ENCODE assay signal across 9 mouse cellular contexts in genomic region chr17:34249878-34250277, GRCm38 (mm10). TPM values are rescaled to one million over a fixed set of nuclear protein-coding genes. Genes with fewer than 3 reads are reported as not detected.
DNase-seq lines count a peak whose midpoint lies in the region; ATAC-seq lines count a peak whose summit lies in the region.
"Had no signal": no experiment of that assay in that cellular context is flagged by ENCODE, and none has a peak within 500 bp of the region (broad histone marks: within the 10 kb centered on the region; RNA-seq: fewer than 3 reads in every experiment).

No protein-coding gene starts in this region.

- no peaks in the 10 kb centered on the region for H3K36me3 ChIP-seq in kidney, embryonic 14.5 days (ENCODE audit: control insufficient read depth, insufficient read depth, low read length)
- H3K36me3 ChIP-seq: lung, embryonic 15.5 days had no signal

- 21% methylated on average over 4 of the region's 4 CpGs for WGBS in kidney, embryonic 14.5 days

- H3K9ac ChIP-seq in kidney, embryonic 14.5 days (ENCODE audit: low read depth, low read length), result no peak overlapping the region
- H3K9ac ChIP-seq: lung, embryonic 15.5 days had no signal

- H3K27ac ChIP-seq in kidney, embryonic 14.5 days (ENCODE audit: low read depth, low read length), result no peak overlapping the region
- H3K27ac ChIP-seq: lung, embryonic 15.5 days had no signal

- H3K27me3 ChIP-seq in kidney, embryonic 14.5 days (ENCODE audit: control insufficient read depth, insufficient read depth, low read length), result no peaks in the 10 kb centered on the region
- H3K27me3 ChIP-seq: lung, embryonic 15.5 days had no signal

- H3K4me2 ChIP-seq in kidney, embryonic 14.5 days (replicated peaks; ENCODE audit: low read depth, low read length), result no peak overlapping the region
- H3K4me2 ChIP-seq: lung, embryonic 15.5 days had no signal

- H3K4me1 ChIP-seq in kidney, embryonic 14.5 days (ENCODE audit: control insufficient read depth, insufficient read depth, low read length), result no peaks in the 10 kb centered on the region
- H3K4me1 ChIP-seq: lung, embryonic 15.5 days had no signal

- no peak overlapping the region for H3K4me3 ChIP-seq in kidney, embryonic 14.5 days (ENCODE audit: low read length)
- H3K4me3 ChIP-seq: lung, embryonic 15.5 days had no signal

- no peak for ATAC-seq in kidney, embryonic 14.5 days (ENCODE audit: low FRiP score, low TSS enrichment)
- peak; percentile 76 for ATAC-seq in CD4-positive, CD25-positive, alpha-beta regulatory T cell, adult 4 months

- no peaks in the 10 kb centered on the region for H3K9me3 ChIP-seq in kidney, embryonic 14.5 days (ENCODE audit: control insufficient read depth, low read length)
- H3K9me3 ChIP-seq: lung, embryonic 15.5 days had no signal

- DNase-seq in kidney, adult 18-20 months, result peak; percentile 54
- peak; percentile 69 for DNase-seq in NIH3T3 (ENCODE audit: low read depth)
- peak; percentile 20 for DNase-seq in embryo, embryonic 9.5 days (ENCODE audit: extremely low spot score)
- peak; percentile 44 to 57 for DNase-seq in lung, adult 18-20 months
- DNase-seq in spleen, postnatal 36 days (ENCODE audit: low spot score in 2 of 2), result peak; percentile 65 to 75
- no peak for DNase-seq in urinary bladder, postnatal 36 days (ENCODE audit: low spot score in 2 of 2)

RNA-seq across cellular contexts. Expression of gene H2-Ab1, which starts 7.6 kb away (rescaled TPM):
- 21.7 and 22.9 TPM in 2 replicates for polyA plus RNA-seq in kidney, embryonic 14.5 days (2014; fragmentation: Nextera tagmentation; extraction: Ambion mirVana)
- 10 to 100 TPM in 1 of 2 experiments, 1 to 10 TPM in 1; 8.9 to 77.0 TPM for polyA plus RNA-seq in CD4-positive, CD25-positive, alpha-beta regulatory T cell, adult 4 months (2017; shearing (Covaris generic))

RNA-seq across cellular contexts. Expression of gene H2-Ob, which starts 11.2 kb away (rescaled TPM):
- not detected in 2 replicates for polyA plus RNA-seq in kidney, embryonic 14.5 days (2014; fragmentation: Nextera tagmentation; extraction: Ambion mirVana)
- 100 to 1,000 TPM in 1 of 2 experiments, 10 to 100 TPM in 1; 81.1 to 105 TPM for polyA plus RNA-seq in CD4-positive, CD25-positive, alpha-beta regulatory T cell, adult 4 months (2017; shearing (Covaris generic))

RNA-seq across cellular contexts. Expression of gene H2-Aa, which starts 37.7 kb away (rescaled TPM):
- 2.7 TPM in 2 replicates for polyA plus RNA-seq in kidney, embryonic 14.5 days (2014; fragmentation: Nextera tagmentation; extraction: Ambion mirVana)
- 100 to 1,000 TPM in 1 of 2 experiments, 10 to 100 TPM in 1; 11.3 to 101 TPM for polyA plus RNA-seq in CD4-positive, CD25-positive, alpha-beta regulatory T cell, adult 4 months (2017; shearing (Covaris generic))

RNA-seq across cellular contexts. Expression of gene Tap2, which starts 46.6 kb away (rescaled TPM):
- 1.2 and 1.8 TPM in 2 replicates for polyA plus RNA-seq in kidney, embryonic 14.5 days (2014; fragmentation: Nextera tagmentation; extraction: Ambion mirVana)
- 100 to 1,000 TPM in 1 of 2 experiments, 10 to 100 TPM in 1; 78.9 to 260 TPM for polyA plus RNA-seq in CD4-positive, CD25-positive, alpha-beta regulatory T cell, adult 4 months (2017; shearing (Covaris generic))

RNA-seq across cellular contexts. Expression of gene Psmb8, which starts 52.4 kb away (rescaled TPM):
- polyA plus RNA-seq in kidney, embryonic 14.5 days (2014; fragmentation: Nextera tagmentation; extraction: Ambion mirVana), result 4.3 and 4.8 TPM in 2 replicates
- 100 to 1,000 TPM; 781 to 871 TPM for polyA plus RNA-seq in CD4-positive, CD25-positive, alpha-beta regulatory T cell, adult 4 months (2017; shearing (Covaris generic))

Comparison
In these comparisons a context has a peak if more than half of its experiments do, and no peak if none do; other contexts are left out.
1. DNase-seq: peak in kidney, adult 18-20 months (single experiment), NIH3T3 (single experiment), embryo, embryonic 9.5 days (single experiment), lung, adult 18-20 months (2 of 2) and spleen, postnatal 36 days (2 of 2); none in urinary bladder, postnatal 36 days (0 of 2).
2. RNA of gene H2-Ob, which starts 11.2 kb away (polyA plus RNA-seq): 81.1 to 105 TPM in CD4-positive, CD25-positive, alpha-beta regulatory T cell, adult 4 months; not detected in kidney, embryonic 14.5 days; every median in the first group is over 10 times any median in the second.